Mouse (Mus musculus) CH12.LX (cell line): ENCODE measurements around the gene Mad2l2. TPM values are rescaled to one million over a fixed set of nuclear protein-coding genes. Genes with fewer than 3 reads are reported as not detected.

ENCODE experiments used
- DNase-seq: peaks from one replicate; pipeline ENCODE4 v3.0.0-alpha.2; 2013; ENCODE audit errors: extremely low read depth
- H3K27ac ChIP-seq: 2 replicates; pipeline ENCODE4 v1.5.1; 2012; ENCODE audit warnings: low read depth, mild to moderate bottlenecking, control low read depth, moderate library complexity; ENCODE audit not compliant: insufficient read depth
- H3K27me3 ChIP-seq: replicated peaks from 2 replicates; pipeline ENCODE3; 2012; ENCODE audit warnings: inconsistent platforms
- H3K36me3 ChIP-seq, 2 experiments: replicated peaks in 1 of 2; 2 replicates each; pipeline versions ENCODE3 to v1.6.1; 2012; ENCODE audit warnings: inconsistent platforms in 1 of 2, low read length in 1 of 2, mild to moderate bottlenecking in 1 of 2, mixed read lengths in 1 of 2, moderate library complexity in 1 of 2; ENCODE audit not compliant: control insufficient read depth in 1 of 2, insufficient read depth in 1 of 2
- H3K4me1 ChIP-seq, 2 experiments: 2 replicates each; pipeline ENCODE4 v1.6.1; 2012; ENCODE audit warnings: inconsistent platforms in 1 of 2, moderate library complexity in 1 of 2; ENCODE audit not compliant: insufficient read depth in 2 of 2, control insufficient read depth in 1 of 2
- H3K4me2 ChIP-seq: 2 replicates; pipeline ENCODE4 v1.6.1; 2012; ENCODE audit warnings: low read depth, mild to moderate bottlenecking, control low read depth; ENCODE audit not compliant: poor library complexity, insufficient read depth, severe bottlenecking
- H3K4me3 ChIP-seq, 3 experiments: fragments of 150-350 bp in 1 of 3; sonication (generic) in 1 of 3; replicated peaks in 1 of 3; 2 replicates each; pipeline versions ENCODE3 to v1.5.1; 2011 to 2012; ENCODE audit warnings: low read depth in 2 of 3, low read length in 2 of 3, mild to moderate bottlenecking in 2 of 3, moderate library complexity in 2 of 3, control low read depth in 1 of 3, improper control_type of control experiment in 1 of 3, inconsistent platforms in 1 of 3, mixed read lengths in 1 of 3; ENCODE audit not compliant: poor library complexity in 1 of 3
- H3K79me2 ChIP-seq: replicated peaks from 2 replicates; pipeline ENCODE4 v1.6.1; 2012; ENCODE audit warnings: mild to moderate bottlenecking, moderate library complexity; ENCODE audit not compliant: control insufficient read depth, poor library complexity, insufficient read depth, severe bottlenecking; ENCODE audit errors: extremely low read depth
- H3K9ac ChIP-seq: 2 replicates; pipeline ENCODE4 v1.6.1; 2012; ENCODE audit warnings: low read depth, mild to moderate bottlenecking, control low read depth, moderate library complexity; ENCODE audit not compliant: insufficient read depth
- H3K9me3 ChIP-seq: replicated peaks from 2 replicates; pipeline ENCODE3; 2012; ENCODE audit warnings: low read length, inconsistent platforms, mixed read lengths
- BHLHE40 ChIP-seq: IDR thresholded peaks from 2 replicates; pipeline ENCODE4 v1.6.1; 2011; ENCODE audit warnings: mild to moderate bottlenecking, low read depth, low read length, improper control_type of control experiment
- CHD2 ChIP-seq: IDR thresholded peaks from 2 replicates; pipeline ENCODE4 v1.6.1; 2011; ENCODE audit warnings: low read length, improper control_type of control experiment
- CTCF ChIP-seq, 2 experiments: IDR thresholded peaks in 1 of 2; conservative IDR thresholded peaks in 1 of 2; 2 replicates each; pipeline ENCODE4 v1.5.1; 2011 to 2012; ENCODE audit warnings: low read depth in 2 of 2, low read length in 2 of 2, improper control_type of control experiment in 1 of 2, inconsistent platforms in 1 of 2, mild to moderate bottlenecking in 1 of 2, moderate library complexity in 1 of 2
- ETS1 ChIP-seq: conservative IDR thresholded peaks from 2 replicates; pipeline ENCODE4 v1.6.1; 2012; ENCODE audit warnings: low read depth, mild to moderate bottlenecking, inconsistent platforms, low read length, improper control_type of control experiment, moderate library complexity
- GABPA ChIP-seq: IDR thresholded peaks from 2 replicates; pipeline ENCODE4 v1.6.1; 2012; ENCODE audit warnings: low read depth, low read length, improper control_type of control experiment, inconsistent platforms; ENCODE audit not compliant: insufficient replicate concordance
- HCFC1 ChIP-seq: IDR thresholded peaks from 2 replicates; pipeline ENCODE4 v1.6.1; 2012; ENCODE audit warnings: low read depth, mild to moderate bottlenecking, inconsistent platforms, low read length, improper control_type of control experiment
- IRF4 ChIP-seq: IDR thresholded peaks from 2 replicates; pipeline ENCODE4 v1.6.1; 2014; ENCODE audit warnings: low read depth, mild to moderate bottlenecking, inconsistent platforms, low read length, improper control_type of control experiment
- JUND ChIP-seq: conservative IDR thresholded peaks from 2 replicates; pipeline ENCODE4 v1.6.1; 2011; ENCODE audit warnings: low read depth, low read length, improper control_type of control experiment
- KAT2A ChIP-seq: IDR thresholded peaks from 2 replicates; pipeline ENCODE4 v1.6.1; 2012; ENCODE audit warnings: low read length, improper control_type of control experiment, inconsistent platforms; ENCODE audit not compliant: insufficient replicate concordance
- MAFK ChIP-seq: IDR thresholded peaks from 2 replicates; pipeline ENCODE4 v1.6.1; 2011; ENCODE audit warnings: low read length, improper control_type of control experiment; ENCODE audit not compliant: insufficient replicate concordance
- MYC ChIP-seq: IDR thresholded peaks from 2 replicates; pipeline ENCODE4 v1.6.1; 2011; ENCODE audit warnings: low read depth, mild to moderate bottlenecking, improper control_type of control experiment, low read length
- NELFE ChIP-seq: IDR thresholded peaks from 2 replicates; pipeline ENCODE4 v1.6.1; 2011; ENCODE audit warnings: low read depth, low read length, improper control_type of control experiment
- NRF1 ChIP-seq: IDR thresholded peaks from 2 replicates; pipeline ENCODE4 v1.6.1; 2014; ENCODE audit warnings: low read depth, mild to moderate bottlenecking, inconsistent platforms, low read length, improper control_type of control experiment, moderate library complexity
- PAX5 ChIP-seq: IDR thresholded peaks from 2 replicates; pipeline ENCODE4 v1.6.1; 2012; ENCODE audit warnings: low read length, inconsistent platforms, mixed read lengths
- POLR2A ChIP-seq: IDR thresholded peaks from 2 replicates; pipeline ENCODE4 v1.6.1; 2011; ENCODE audit warnings: low read depth, mild to moderate bottlenecking, improper control_type of control experiment, low read length
- POLR2AphosphoS2 ChIP-seq: IDR thresholded peaks from 2 replicates; pipeline ENCODE4 v1.6.1; 2011; ENCODE audit warnings: low read depth, low read length, improper control_type of control experiment
- RAD21 ChIP-seq: IDR thresholded peaks from 2 replicates; pipeline ENCODE4 v1.6.1; 2011; ENCODE audit warnings: low read depth, mild to moderate bottlenecking, low read length, improper control_type of control experiment, moderate library complexity
- RCOR1 ChIP-seq: conservative IDR thresholded peaks from 2 replicates; pipeline ENCODE4 v1.6.1; 2012; ENCODE audit warnings: low read depth, mild to moderate bottlenecking, inconsistent platforms, low read length, improper control_type of control experiment
- TCF12 ChIP-seq: IDR thresholded peaks from 2 replicates; pipeline ENCODE4 v1.6.1; 2014; ENCODE audit warnings: low read depth, mild to moderate bottlenecking, inconsistent platforms, low read length, improper control_type of control experiment
- ZKSCAN1 ChIP-seq: IDR thresholded peaks from 2 replicates; pipeline ENCODE4 v1.6.1; 2012; ENCODE audit warnings: low read depth, inconsistent platforms, low read length, improper control_type of control experiment, borderline replicate concordance
- ZNF384 ChIP-seq: IDR thresholded peaks from 2 replicates; pipeline ENCODE4 v1.6.1; 2012; ENCODE audit warnings: low read depth, low read length, improper control_type of control experiment, inconsistent platforms
- dilution Hi-C: fragments of 300-500 bp; cut with MboI; formaldehyde crosslinking; loops from 2 replicates; pipeline ENCODE4 v1.14.3; 2020; ENCODE audit warnings: low sequenced_read_pairs; ENCODE audit not compliant: extremely low pct_unique_long_range_greater_than_20kb, extremely low pct_ligation_motif_present
- in situ Hi-C: fragments of 300-500 bp; cut with MboI; formaldehyde crosslinking; loops from 3 replicates; pipeline ENCODE4 v1.14.3; 2019; ENCODE audit warnings: low sequenced_read_pairs, low pct_ligation_motif_present, low pct_unique_long_range_greater_than_20kb, mixed read lengths
- polyA plus RNA-seq: library from polyadenylated mRNA; unstranded; fragments of >175 nt; gene quantifications from 2 replicates; pipeline ENCODE4 v1.2.1, GENCODE M21; 2012; ENCODE audit warnings: low read depth; ENCODE audit not compliant: insufficient read length
- total RNA-seq, 2 experiments: library from RNA; depleted of rRNA; stranded (reverse); fragments of 300-350 nt in 1 of 2; fragments of >200 nt in 1 of 2; gene quantifications; 2 replicates each; pipeline ENCODE4 v1.2.3; 2012 to 2014

Gene Mad2l2
- total and polyA plus RNA-seq, 3 experiments = 23.1 to 43.3 (median 36.5) TPM

DNA sequence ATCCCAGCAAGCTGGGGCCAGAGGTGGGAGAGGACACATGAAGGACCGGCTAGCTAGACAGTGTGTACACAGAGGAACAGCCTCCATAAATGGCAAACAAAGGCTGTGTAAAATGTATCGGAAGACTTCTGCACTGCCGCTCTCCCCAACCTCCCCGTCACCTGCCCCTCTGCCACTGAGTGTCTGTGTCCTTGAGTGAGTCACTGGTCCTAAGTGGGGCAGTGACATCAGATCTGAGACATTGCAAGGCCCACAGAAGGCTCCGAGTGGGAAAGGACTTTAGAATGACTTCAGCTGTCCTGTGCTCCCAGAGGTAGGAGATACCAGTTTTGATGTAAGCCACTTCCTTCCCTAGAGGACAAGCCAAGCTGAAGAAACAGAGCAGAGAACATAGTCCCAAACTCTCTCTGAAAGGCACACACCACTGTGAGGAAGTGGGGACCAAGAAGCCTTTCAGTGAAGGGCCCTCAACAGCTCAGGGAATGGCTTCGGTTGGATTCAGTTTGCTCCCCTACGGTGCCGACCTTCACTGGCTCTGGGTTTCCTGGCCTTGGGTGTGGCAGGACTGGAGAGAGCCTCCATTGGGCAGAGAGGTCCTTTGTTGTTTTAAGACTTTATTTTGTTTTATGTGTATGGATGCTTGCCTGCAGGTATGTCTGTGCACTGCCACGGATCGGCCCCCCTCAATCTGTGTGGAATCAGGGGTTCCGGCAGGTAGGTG is 37.5 kb upstream of the Mad2l2 start:
- in situ Hi-C loops = no loop called here
- Histone ChIP-seq H3K36me3 (no peaks in the 10 kb centered on the region), H3K4me3 (no peak overlapping the region), H3K27ac (no peak overlapping the region), H3K4me1 (peaks cover 3 to 10% of the 10 kb centered on the region in 2 experiments; a peak in 3 of 4 replicates), H3K27me3 (peaks cover 30% of the 10 kb centered on the region), H3K79me2 (no peaks in the 10 kb centered on the region), H3K4me2 (no peak overlapping the region), H3K9me3 (no peaks in the 10 kb centered on the region), H3K9ac (no peak overlapping the region)
- no peak for DNase-seq
- TF ChIP-seq CHD2 (no peak), HCFC1 (no peak)
- dilution Hi-C loops = no loop called here

- DNase-seq = no peak
- Histone ChIP-seq H3K9ac (no peak overlapping the region), H3K4me1 (no peaks in the 10 kb centered on the region), H3K4me2 (no peak overlapping the region), H3K36me3 (no peaks in the 10 kb centered on the region), H3K27ac (no peak overlapping the region), H3K27me3 (peaks cover 44% of the 10 kb centered on the region), H3K4me3 (no peak overlapping the region), H3K9me3 (no peaks in the 10 kb centered on the region), H3K79me2 (no peaks in the 10 kb centered on the region)
- TF ChIP-seq NELFE = no peak
- no peak for TF ChIP-seq BHLHE40
- TF ChIP-seq CTCF (conservative IDR thresholded peaks at IDR 0.05 in 1 of 2, IDR thresholded peaks at IDR 0.05 in 1 of 2; ENCODE audit: low read depth in 2 of 2, low read length in 2 of 2) = peak in 1 of 2 experiments; percentile 38; a peak in 1 of 4 replicates
- TF ChIP-seq ZNF384 = peak; percentile 39; the same call in 1 of the 2 replicates
- no peak for TF ChIP-seq ETS1
- TF ChIP-seq MAFK = no peak
- TF ChIP-seq POLR2A = no peak
- no peak for TF ChIP-seq ZKSCAN1
- TF ChIP-seq RCOR1 = no peak
- TF ChIP-seq TCF12 = no peak
- no peak for TF ChIP-seq RAD21
- no peak for TF ChIP-seq POLR2AphosphoS2
- dilution Hi-C loops (no loop called here), in situ Hi-C loops (no loop called here)
Measured at GRCm38 (mm10) chr4:148094161-148094560, 36.0 kb upstream of the Mad2l2 start.

DNA sequence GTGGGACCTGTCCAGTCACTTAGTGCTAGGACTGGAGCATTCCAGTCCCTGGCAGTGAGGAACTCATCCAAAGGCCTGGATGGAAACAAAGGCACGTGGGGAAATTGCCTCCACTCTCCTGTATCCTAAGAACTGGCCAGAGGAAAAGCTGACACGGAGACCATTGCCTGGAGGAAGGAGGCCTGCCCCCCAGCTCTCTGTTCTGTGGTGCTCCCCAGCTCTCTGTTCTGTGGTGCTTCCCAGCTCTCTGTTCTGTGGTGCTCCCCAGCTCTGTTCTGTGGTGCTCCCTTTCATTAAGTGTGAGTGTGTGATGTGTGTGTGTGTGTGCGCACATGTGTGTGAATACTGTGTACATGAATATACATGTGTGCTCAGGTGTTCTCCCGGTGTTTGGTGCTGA is 35.1 kb upstream of the Mad2l2 start:
- H3K9me3 ChIP-seq = no peaks in the 10 kb centered on the region
- H3K79me2 ChIP-seq = no peaks in the 10 kb centered on the region
- H3K27ac ChIP-seq = no peak overlapping the region
- no peak for DNase-seq
- peaks cover 53% of the 10 kb centered on the region for H3K27me3 ChIP-seq
- TF ChIP-seq PAX5 (no peak), IRF4 (no peak), CTCF (conservative IDR thresholded peaks at IDR 0.05 in 1 of 2, IDR thresholded peaks at IDR 0.05 in 1 of 2; ENCODE audit: low read depth in 2 of 2, low read length in 2 of 2) (no peak), GABPA (no peak), MYC (no peak), NRF1 (no peak), KAT2A (no peak), ZKSCAN1 (no peak), JUND (no peak), NELFE (no peak)
- in situ Hi-C loops = no loop called here
- no peak overlapping the region for H3K4me2 ChIP-seq
- dilution Hi-C loops = no loop called here
- H3K36me3 ChIP-seq = no peaks in the 10 kb centered on the region
- no peak overlapping the region for H3K4me3 ChIP-seq
- no peaks in the 10 kb centered on the region for H3K4me1 ChIP-seq
- H3K9ac ChIP-seq = no peak overlapping the region
